Mouse (Mus musculus) lung, postnatal 0 days (tissue): ENCODE measurements at regions not wholly inside any gene's neighbourhood (a gene's known extent, or its start where the extent isn't known, plus 50 kb on each side); places are given as distances from the start of the nearest gene placed in this dataset.

Experiments
- CTCF ChIP-seq: IDR thresholded peaks from 2 replicates; pipeline ENCODE4 v1.5.1; 2016; ENCODE audit warnings: antibody characterized with exemption, mild to moderate bottlenecking
- EP300 ChIP-seq: IDR thresholded peaks from 2 replicates; pipeline ENCODE4 v1.6.1; 2016; ENCODE audit warnings: antibody characterized with exemption, mild to moderate bottlenecking, control low read depth

DNA sequence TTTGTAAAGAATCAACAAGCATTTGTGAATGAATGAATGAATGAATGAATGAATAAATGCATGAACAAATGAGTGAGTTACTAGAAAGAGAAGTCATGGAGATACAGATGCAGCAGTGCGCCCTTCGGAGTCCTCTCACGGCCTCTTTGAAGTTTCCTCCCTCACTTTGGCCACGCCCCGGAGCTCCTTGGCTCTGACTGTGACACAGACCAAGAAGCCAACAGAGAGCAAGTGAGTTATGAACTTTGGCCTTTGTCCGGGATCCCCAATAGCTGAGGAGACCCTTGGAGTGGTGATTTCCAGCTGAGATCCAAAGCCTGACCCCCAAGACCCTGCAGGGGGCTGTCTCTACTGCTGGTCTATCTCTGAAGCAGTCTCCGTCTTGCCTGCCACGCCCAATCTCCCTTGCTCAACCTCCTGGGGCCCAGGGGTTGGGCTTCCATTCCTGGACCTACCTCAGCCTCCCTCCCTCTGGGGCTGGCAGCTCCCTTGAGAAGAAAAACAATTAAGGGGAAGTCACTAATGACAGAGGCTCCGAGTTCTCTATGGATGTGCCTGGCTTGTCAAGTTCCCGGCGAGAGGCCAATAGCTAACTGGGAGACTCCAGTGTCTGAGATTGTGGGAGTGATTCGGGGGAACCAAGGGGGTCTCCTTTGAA is 58.2 kb upstream of the Slc22a12 start:
- TF ChIP-seq CTCF (no peak), EP300 (no peak)
